Mouse (Mus musculus): ENCODE data around the gene Zfp954. TPM values are rescaled to one million over a fixed set of nuclear protein-coding genes. Genes with fewer than 3 reads are reported as not detected.

The Zfp954 gene
- polyA plus RNA-seq, 1 experiment: 17.3 TPM

GRCm38 (mm10) chr7:7118441-7118840 lies 2.8 kb downstream of the Zfp954 start:
- no peaks in the 10 kb centered on the region; the same call in 1 of the 2 replicates for H3K4me1 ChIP-seq (ENCODE audit: control insufficient read depth, insufficient read depth, low read length)
- TF ChIP-seq CTCF (IDR thresholded peaks at IDR 0.05; ENCODE audit: borderline replicate concordance, insufficient read depth, low read depth, low read length) (no peak), POLR2A (IDR thresholded peaks at IDR 0.05; ENCODE audit: borderline replicate concordance, insufficient read depth, low read length) (no peak)
- no peak overlapping the region for H3K4me3 ChIP-seq (replicated peaks; ENCODE audit: insufficient read depth, low read depth, low read length)
- WGBS: 31% methylated on average over 2 of the region's 2 CpGs
- H3K27me3 ChIP-seq (ENCODE audit: control insufficient read depth, insufficient read depth, low read length): no peaks in the 10 kb centered on the region
- DNase-seq: no peak
- no peak overlapping the region for H3K27ac ChIP-seq (ENCODE audit: insufficient read depth, low read length)

DNA sequence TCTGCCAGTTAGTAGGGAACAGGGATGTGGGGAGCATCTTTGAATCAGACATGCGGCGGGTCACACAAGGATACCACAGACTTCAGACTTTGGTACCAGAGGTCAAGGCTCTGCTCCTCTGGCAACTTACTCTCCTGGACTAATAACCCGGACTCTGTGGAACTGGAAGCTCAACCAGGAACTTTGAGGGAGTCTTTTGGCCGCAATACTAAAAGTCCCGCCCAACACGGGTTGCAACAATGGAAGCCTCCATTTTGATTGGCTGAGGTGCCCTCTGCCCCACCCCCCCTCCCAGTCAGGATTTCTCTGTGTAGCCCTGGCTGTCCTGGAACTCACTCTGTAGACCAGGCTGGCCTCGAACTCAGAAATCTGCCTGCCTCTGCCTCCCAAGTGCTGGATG lies 12.8 kb downstream of the Zfp954 start:
- no peak for DNase-seq
- Histone ChIP-seq H3K4me3 (replicated peaks; ENCODE audit: insufficient read depth, low read depth, low read length) (no peak overlapping the region), H3K27me3 (ENCODE audit: control insufficient read depth, insufficient read depth, low read length) (no peaks in the 10 kb centered on the region), H3K27ac (ENCODE audit: insufficient read depth, low read length) (no peak overlapping the region), H3K4me1 (ENCODE audit: control insufficient read depth, insufficient read depth, low read length) (no peaks in the 10 kb centered on the region)
- TF ChIP-seq CTCF (IDR thresholded peaks at IDR 0.05; ENCODE audit: borderline replicate concordance, insufficient read depth, low read depth, low read length) (no peak), POLR2A (IDR thresholded peaks at IDR 0.05; ENCODE audit: borderline replicate concordance, insufficient read depth, low read length) (no peak)
- 92% methylated on average over 7 of the region's 7 CpGs for WGBS

Other genes with a start within 250 kb of the Zfp954 start
- gene Aurkc, start 126.2 kb downstream of the Zfp954 start, polyA plus RNA-seq (2012; rRNA removed): not detected in 2 replicates
- 1.1 and 1.3 TPM in 2 replicates for gene Zfp773, start 15.3 kb upstream of the Zfp954 start, polyA plus RNA-seq (2012; rRNA removed)
- 4.1 and 4.3 TPM in 2 replicates for gene Zfp418, start 49.8 kb upstream of the Zfp954 start, polyA plus RNA-seq (2012; rRNA removed)
- 11.8 and 12.1 TPM in 2 replicates for gene Zfp772, start 88.5 kb upstream of the Zfp954 start, polyA plus RNA-seq (2012; rRNA removed)
- 3.8 and 3.9 TPM in 2 replicates for gene Vmn2r29, start 125.8 kb upstream of the Zfp954 start, polyA plus RNA-seq (2012; rRNA removed)
- gene Gm45844, start 156.8 kb upstream of the Zfp954 start, polyA plus RNA-seq (2012; rRNA removed): 7.8 and 8.2 TPM in 2 replicates
- gene Clcn4, start 179.4 kb upstream of the Zfp954 start, polyA plus RNA-seq (2012; rRNA removed): 89.4 and 92.1 TPM in 2 replicates
- gene Vmn2r30, start 216.1 kb upstream of the Zfp954 start, polyA plus RNA-seq (2012; rRNA removed): 0.03 TPM in 1 of 2 replicates, not detected in the other